Mouse (Mus musculus) spleen, postnatal 14 days (tissue): ENCODE measurements around the gene Gaa.
"Not testable (repeated sequence)": the region's sequence is repeated elsewhere in the genome, so short reads cannot be mapped to it uniquely, and the experiment has no call there.

Experiments
- DNase-seq, 2 experiments: peaks; one replicate each; pipeline ENCODE4 v3.0.0; 2021 to 2022; ENCODE audit warnings: low spot score in 2 of 2

Gaa gene

DNA sequence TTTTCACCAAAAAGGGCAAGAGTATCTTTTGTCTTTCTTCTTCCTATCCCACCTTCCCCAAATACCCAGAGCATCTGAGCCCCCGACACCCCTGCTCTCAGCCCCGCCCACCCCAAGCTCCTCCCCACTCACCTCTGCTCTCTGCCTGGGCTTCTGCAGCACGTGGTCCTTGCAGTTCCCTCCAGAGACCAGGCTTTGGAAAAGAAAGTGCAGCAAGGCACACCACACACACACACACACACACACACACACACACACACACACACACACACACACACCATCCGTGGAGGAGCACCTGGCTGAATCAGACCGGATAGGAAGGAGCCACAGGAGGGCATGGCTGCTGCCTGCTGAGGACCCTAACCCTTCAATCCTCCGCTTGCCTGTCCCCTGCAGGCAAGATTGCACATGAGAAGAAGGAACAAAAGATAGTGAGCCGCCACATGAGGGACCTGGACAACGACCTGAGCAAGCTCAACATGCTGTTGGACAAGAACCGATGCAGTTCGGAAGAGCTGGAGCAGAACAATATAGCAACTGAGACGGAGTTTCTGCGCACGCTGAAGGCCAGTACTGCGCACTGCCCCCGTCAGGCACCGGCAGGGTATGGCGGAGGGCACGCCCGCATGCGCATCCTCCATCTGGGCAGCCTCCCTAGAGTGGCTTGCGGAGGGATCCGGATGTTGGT, 14.7 kb upstream of the Gaa start:
- DNase-seq: peak in 1 of 2 experiments; percentile 41

DNA sequence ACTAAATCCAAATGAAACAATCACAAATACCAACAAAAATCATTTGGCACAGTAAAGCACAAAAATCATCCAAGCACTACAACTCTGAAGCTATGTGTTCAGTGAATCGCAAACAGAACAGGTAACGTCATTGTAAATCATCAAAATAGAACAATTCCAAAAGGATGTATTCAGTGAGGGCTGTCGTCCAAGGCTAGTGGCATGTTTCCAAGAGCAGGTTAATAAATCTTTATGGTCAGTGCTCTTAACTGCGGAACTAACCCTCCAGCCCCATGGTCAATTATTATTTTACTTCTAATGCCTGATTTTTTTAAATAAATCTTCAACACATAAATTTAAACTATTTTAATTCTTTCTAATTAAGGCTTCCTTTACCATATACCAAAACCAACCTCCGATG, 11.1 kb upstream of the Gaa start:
- DNase-seq: not testable (repeated sequence)

DNA sequence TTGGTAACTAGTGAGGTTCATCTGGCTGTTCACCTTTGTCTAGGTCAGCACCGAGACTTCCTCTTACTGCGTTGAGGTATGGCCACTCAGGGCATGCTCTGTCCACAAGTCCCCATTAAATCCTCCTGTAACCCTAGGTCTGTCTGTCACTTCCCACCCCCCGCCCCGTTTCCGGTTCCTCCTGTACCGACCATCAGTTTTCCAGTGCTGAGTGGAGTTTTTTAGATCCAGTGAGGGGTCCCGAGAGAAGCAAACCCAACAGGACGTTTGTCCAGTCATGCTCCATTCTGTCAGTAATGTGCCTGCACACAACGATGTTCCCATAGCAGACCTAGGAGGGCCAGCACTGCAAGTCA, 9.5 kb upstream of the Gaa start:
- no peak for DNase-seq

DNA sequence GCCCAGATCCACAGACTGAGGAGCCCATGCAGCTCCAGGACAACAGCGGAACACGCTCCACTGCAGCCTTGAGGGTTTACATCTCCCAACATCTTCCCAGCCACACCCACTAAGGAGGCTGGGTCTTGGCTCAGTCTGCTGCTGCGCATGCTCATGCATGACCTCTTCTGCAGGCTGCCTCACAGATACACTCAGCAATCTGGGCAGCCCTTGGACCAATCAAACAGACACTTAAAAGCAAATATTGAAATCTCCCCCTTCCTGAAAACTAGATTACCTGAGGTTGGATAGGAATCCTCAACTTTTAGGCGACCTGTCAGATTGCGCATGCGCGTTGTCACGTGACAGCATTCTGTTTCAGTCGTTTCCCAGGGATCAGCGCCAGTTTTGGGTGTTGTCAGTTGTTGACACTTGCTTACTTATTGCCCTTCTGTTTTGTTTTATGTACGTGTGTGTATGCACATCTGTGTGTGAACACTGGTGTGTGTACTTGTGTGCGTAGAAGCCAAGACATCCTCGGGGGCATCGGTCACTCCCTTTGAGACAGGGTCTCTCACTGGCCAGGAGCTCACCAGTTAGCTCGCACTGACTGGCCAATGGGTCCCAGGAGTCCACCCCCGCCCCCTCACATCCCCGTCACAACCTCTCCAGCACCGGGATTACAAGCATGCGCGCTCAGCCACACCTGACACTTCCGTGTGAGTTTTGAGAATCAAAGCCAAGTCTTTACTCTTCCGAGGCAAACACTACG, 8.9 kb upstream of the Gaa start:
- DNase-seq: no peak

DNA sequence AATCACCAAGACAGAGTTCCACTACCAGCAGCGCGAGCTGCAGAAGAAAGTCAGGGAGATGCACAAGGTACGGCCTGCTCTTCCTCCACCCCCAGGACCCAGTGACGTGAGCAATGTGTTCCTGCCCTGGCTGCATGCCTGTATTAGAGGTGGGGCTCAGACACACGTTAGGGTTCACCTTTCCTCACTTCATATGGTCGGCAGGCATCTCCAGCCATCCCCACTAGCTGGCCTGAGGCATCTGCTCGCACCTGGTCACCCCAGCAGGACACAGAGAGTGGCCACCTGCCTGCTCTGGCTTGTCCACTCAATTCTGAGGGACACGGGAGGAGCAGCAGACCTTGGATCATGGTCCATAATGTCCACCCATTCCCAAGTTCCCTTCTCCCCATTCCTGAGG, 7.7 kb upstream of the Gaa start:
- DNase-seq: no peak

DNA sequence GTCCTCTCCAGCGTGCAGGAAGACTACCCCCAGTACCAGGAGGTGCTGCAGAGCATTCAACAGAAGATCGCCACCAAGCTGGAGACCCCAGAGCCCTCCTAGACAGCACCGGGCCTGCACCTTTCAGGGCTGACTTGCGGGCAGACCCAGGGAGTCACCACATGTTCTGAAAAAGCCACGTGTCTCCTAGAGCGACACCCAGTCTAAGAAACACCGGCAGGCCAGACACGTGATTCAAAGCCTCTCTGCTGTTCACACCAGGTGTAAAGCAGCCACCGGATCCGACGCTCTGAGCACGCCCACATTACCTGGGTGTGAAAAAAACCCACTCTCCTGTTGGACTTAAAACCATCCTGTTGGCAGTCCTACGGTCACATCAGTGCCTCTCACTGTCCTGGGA, 3.3 kb upstream of the Gaa start:
- DNase-seq: no peak

DNA sequence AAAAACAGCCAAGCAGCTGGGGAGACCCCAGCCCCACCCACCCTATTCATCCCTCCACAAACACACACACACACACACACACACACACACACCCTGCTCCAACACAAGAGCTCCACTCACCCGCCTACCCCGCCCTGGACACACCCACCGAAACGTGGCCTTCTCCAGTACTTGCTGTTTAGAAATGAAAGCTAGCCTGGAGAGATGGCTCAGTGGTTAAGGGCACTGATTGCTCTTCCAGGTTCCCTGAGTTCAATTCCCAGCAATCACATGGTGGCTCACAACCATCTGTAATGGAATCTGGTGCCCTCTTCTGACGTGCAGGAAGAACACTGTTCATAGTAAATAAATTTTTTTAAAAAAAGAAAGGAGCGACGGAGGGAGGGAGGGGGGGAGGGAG, 1.9 kb upstream of the Gaa start:
- DNase-seq: no peak

DNA sequence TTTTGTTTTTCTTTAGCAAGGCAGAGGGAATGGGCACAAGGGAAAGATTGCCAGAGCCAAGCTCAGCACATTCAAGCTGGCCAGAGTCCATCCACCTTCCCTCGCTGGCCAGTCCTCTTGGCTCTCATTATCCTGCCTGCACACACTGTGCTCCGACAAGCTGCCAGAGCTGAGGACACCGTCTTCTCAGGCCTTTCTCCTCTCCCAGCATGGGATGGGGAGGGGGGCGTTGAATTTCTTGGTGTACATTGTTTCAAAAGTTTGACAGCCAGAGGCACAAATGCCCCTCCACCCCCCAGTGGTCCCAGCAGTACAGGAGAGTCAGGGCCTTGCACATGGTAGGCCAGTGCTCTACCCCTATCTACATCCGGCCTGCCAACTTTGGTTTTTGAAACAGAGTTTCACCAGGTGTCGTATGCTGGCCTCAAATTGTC, 429 bp upstream of the Gaa start:
- no peak for DNase-seq

DNA sequence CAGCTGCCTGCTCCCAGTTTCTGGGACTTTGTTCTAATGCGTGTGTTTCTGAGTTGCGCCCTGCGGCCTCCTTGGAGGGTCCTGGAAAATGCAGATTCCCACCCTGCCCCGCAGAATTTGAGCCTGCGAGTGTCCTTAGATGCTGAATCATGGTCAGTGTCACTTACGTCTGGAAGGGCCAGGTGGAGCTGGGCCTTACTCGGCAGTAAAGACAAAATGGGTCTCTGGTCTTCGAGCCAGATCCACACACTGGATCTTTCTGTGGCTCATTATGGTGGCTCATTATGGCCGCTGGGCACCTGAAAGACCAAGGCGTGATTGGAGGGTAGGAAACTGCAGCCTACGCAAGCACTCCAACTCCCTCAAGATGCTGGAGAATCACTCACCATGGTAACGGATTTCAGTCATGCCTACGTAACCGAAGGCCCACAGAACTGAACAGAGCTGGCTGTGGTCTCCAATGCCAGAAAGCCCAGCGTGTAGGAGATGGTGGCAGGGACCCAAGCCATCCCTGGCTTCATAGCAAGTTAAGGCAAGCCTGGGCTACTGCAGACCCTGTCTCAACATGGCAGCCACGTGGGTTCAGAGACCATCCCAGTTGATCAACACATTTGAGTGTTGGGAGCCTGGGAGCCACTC, 989 bp downstream of the Gaa start:
- DNase-seq: no peak

DNA sequence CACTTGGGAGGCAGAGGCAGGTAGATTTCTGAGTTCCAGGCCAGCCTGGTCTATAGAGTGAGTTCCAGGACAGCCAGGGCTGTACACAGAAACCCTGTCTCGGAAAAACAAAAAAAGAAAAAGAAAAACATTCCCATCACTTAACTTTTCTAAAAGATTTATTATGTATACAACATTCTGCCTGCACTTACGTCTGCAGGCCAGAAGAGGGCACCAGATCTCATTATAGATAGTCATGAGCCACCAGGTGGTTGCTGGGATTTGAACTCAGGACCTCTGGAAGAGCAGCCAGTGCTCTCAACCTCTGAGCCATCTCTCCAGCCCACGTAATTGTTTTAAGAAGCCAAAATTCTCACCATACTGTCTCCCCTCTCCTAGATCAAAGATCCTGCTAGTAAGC, 4.8 kb downstream of the Gaa start:
- not testable (repeated sequence) for DNase-seq

DNA sequence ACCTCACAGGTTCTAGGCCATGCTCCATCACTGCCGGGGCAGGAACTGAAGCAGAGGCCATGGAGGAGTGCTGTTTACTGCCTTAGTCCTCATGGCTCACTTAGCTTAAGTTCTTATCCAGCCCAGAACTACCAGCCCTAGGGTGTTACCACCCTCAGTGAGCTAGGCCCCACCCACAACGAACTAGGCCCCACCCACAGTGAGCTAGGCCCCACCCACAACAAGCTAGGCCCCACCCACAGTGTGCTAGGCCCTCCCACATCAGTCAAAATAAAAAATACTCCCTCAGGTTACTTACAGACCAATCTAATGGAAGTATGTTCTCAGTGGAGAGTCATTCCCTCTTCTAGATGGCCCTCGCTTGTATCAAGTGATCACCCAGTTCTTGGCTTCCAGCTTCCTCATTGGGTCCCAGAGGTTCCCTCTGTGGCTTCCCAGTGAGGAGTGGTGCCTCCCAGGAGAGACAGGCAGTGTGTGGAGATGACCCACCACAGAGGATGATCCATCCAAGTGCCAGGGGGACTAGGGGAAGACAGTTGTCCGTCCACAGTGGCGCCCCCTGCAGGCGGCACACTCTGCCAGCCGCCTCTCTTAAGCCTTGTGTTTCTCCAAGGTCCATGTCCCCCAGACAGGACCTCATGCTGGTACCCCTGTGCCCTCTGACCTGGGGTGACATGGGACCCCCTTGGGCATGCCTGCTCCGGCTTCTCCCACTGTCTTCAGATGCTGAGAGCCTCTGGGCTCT, 5.7 kb downstream of the Gaa start:
- DNase-seq: no peak

DNA sequence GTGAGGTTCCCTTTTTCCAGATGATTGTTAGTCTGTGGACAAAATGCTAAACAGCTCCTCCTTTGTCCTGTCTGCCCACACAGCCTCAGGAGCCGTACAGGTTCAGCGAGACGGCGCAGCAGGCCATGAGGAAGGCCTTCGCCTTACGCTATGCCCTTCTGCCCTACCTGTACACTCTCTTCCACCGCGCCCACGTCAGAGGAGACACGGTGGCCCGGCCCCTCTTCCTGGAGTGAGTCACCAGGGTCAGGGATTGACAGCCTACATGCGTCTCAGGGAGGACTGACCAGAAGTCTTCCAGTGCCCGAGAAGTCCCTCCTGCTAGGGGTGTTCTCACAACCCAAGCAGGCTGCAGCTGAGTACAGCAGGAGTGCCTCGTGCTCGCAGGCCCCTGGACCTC, 13.3 kb downstream of the Gaa start:
- no peak for DNase-seq

DNA sequence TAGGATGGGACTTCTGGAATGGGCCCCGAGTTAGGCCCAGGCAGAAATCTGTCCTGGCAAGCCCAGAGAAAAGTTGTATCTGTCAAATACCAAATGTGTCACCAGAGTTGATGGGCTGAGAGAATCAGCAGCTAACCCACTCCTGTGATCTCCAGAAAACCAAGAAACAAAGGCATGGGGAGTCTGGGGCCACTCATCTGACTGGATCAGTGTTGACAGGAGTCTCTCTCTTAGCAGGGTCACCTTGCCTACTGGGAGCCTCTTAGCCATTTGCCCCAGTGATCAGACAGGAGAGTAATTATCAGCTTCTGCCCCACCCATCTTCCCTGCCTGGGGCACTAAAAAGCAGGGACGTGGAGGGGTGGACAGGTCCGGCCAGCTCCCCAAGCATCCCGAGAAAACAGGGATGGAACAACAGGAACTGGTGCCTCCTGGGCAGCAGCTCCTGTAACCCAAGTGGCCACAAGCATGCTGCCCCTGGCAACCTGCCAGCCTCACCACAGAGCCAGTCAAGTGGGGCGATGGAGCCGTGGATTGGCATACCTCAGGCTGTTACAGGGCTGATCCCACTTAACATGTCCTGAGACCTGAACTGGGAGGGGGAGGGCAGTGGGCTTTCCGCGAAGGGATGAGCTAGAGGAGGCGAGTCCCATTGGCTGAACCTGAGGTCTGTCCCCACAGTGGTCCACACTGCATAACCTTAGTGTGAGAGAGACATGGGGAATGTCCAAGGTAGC, 18.3 kb downstream of the Gaa start:
- no peak for DNase-seq

DNA sequence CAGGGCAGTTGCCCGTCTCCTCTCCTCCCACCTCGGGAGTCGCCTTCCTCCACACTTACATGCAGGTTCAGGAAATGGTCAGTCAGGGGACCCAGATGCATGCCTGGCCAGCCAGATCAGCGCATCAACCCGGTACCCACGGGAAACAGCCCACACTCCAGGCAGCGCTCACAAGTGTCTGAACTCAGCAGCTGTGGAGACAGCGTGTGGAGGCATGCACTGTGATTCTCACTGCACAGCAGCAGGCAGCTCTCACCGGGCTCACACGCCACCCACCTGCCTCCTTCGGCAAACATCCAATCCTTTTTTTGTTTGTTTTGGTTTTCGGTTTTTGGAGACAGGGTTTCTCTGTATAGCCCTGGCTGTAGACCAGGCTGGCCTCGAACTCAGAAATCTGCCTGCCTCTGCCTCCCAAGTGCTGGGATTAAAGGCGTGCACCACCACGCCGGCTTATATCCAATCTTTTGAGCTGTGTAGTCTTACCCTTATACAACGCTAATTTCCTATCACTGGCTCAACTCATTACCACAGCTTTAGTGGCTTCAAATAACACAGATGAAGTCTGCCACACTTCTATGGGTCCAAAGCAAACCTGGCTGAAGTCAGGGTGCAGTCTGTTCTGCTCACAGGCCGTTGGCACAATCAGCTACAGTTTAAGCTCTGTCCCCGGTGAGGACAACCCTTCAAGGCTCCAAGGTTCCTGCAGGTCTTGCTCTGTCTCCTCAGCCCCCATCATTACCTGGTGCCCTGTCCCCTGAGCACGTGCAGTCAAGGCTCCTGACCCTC, 19.7 kb downstream of the Gaa start:
- no peak for DNase-seq

DNA sequence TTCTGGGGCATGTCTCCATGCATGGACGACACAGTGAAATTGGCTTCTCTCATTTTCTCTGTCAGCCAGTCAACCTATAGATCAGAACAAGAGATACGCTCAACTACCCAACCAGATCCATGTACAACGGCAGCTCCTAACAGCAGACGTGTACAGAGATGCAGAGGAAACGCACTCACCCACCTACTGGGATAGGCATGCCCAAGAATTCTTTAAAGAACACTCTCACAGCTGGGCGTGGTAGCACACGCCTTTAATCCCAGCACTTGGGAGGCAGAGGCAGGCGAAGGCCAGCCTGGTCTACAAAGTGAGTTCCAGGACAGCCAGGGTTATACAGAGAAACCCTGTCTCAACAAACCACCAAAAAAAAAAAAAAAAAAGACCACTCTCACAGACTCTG, 25.2 kb downstream of the Gaa start:
- not testable (repeated sequence) for DNase-seq

DNA sequence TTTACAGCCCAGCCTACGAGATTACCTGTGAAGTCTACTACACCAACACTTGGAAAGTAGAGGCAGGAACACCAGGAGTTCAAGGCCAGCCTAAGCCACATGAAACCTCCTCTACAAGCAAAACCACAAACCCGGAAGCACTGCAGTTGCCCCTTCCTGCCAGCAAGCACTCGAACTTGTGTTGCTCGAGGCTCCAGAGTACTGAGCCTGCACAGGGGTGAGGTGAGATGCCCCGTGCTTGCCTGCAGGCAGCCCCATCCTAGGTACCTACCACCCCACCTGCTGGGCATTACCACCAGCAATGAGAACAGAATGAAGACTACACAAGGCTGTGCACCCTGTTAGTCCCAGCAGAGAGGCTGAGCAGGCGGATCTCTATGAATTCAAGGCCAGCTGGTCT, 30.3 kb downstream of the Gaa start:
- DNase-seq: no peak

DNA sequence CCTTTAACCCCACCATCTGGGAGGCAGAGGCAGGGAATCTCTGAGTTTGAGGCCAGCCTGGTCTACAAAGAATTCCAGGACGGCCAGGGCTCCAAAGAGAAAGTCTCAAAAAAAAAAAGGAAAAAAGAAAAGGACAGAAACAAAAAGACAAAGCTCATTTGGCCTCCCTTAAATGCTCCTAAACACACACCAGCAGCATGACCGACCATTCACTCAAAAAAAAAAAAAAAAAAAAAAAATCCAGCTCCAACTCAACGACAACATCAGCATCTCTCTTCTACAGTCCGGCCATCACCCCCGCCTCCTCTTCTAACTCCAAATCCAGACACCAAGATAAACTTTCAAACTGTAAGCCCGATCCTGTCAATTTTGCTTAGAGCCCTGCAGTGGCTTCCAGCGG, 31.2 kb downstream of the Gaa start:
- DNase-seq: no peak

DNA sequence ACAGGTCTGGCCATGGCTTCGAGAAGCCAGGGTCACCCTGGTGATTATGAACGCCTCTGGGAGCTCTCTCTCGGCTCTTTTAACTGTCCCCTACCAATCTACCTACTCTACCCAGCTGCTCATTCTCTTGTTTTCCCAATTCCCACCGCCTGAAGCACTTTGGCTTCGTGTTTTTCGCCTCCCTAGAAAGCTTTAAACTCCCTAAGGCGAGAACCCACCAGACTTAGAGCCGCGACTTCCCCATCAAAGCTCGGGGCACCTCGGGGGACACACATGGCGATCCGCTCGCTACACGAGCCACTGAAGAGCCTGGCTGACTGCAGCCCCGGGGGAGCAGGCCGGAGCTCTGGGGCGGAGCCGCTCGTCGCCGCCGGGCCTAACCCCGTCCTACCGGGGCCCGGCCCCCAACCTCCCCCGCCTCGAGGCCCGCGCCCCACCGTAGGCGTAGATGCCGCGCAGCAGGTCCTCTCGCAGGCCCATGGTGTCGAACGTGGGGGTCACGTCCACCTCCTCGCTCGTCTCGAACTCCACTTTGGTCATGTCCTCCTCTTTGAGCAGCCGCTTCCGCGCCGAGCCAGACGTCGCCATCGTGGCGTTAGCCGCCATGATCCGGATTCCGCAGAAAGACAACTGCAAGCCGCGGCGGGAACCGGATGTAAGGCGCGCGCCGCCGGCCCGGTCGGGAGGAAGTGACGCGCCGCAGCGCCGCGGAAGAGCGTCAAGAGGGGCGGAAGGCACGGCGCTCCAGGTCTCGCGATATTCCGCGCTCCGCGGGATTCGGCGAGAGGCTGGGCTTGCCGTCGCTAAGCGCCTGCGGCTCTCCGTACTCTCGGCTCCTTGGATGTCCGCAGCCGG, 31.9 kb downstream of the Gaa start, which contains the start of gene Eif4a3:
Gene Eif4a3, minus strand, starts transcription at position 699 of the 855 bp plus-strand sequence.
- peak; percentile 95 to 97 for DNase-seq

DNA sequence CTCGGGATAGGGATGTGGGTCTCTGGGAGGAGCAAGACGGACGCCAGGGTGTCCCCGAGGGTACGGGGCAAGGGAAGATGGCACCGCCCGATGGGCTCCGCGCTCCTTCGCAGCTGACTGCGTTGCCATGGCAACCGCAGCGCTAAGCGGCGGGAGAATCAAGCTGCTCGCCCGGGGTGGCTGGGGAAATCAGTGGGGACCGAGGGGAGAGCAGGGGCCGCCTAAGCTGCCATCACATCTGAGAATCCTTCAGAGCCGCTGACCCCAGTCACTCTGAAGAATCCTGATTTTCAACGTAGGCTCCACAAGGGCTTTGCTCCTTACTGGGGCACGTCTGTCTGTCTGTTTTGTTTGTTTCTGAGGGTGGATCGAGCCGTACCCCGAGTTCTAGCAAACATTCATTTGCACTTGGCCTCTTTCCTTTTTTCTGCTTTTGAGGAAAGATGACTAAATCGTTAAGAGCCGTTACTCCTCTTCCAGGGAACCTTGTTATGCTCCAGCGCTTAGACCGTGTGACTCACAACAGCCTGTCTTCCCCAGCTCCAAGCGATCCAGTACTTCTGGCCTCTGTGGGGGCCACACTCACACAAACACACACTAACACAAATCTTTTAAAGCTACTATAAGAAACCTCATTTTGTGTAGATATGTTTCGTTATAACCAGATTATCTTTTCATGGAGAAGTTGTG, 32.7 kb downstream of the Gaa start:
- no peak for DNase-seq
